Mouse (Mus musculus) midbrain, embryonic 12.5 days (tissue): ENCODE results near the gene Insm2. TPM values are rescaled to one million over a fixed set of nuclear protein-coding genes. Genes with fewer than 3 reads are reported as not detected.
"Not testable (repeated sequence)": the region's sequence is repeated elsewhere in the genome, so short reads cannot be mapped to it uniquely, and the experiment has no call there.

Experiments
- ATAC-seq: fragments of 200-750 bp; cut with Nextera tagmentation; 2 replicates; pipeline ENCODE4 v1.8.0; 2017; ENCODE audit warnings: low read depth, moderate TSS enrichment, moderate library complexity; ENCODE audit not compliant: low FRiP score
- H3K27ac ChIP-seq: fragments of 300-500 bp; sonication (generic); replicated peaks from 2 replicates; pipeline ENCODE4 v1.5.1; 2016; ENCODE audit warnings: mild to moderate bottlenecking
- H3K27me3 ChIP-seq: fragments of 300-500 bp; sonication (generic); 2 replicates; pipeline ENCODE4 v1.6.1; 2016; ENCODE audit warnings: mild to moderate bottlenecking
- H3K36me3 ChIP-seq: fragments of 300-500 bp; sonication (generic); 2 replicates; pipeline ENCODE4 v1.6.1; 2016
- H3K4me1 ChIP-seq: fragments of 300-500 bp; sonication (generic); 2 replicates; pipeline ENCODE4 v1.6.1; 2016
- H3K4me2 ChIP-seq: fragments of 300-500 bp; sonication (generic); replicated peaks from 2 replicates; pipeline ENCODE4 v1.6.1; 2016; ENCODE audit warnings: mild to moderate bottlenecking, moderate library complexity
- H3K4me3 ChIP-seq: fragments of 300-500 bp; sonication (generic); 2 replicates; pipeline ENCODE4 v1.5.1; 2016; ENCODE audit warnings: mild to moderate bottlenecking
- H3K9ac ChIP-seq: fragments of 300-500 bp; sonication (generic); replicated peaks from 2 replicates; pipeline ENCODE4 v1.6.1; 2016; ENCODE audit warnings: mild to moderate bottlenecking, moderate library complexity
- H3K9me3 ChIP-seq: fragments of 300-500 bp; sonication (generic); 2 replicates; pipeline ENCODE4 v1.6.1; 2016; ENCODE audit warnings: mild to moderate bottlenecking
- WGBS: fragments of 180-500 bp; shearing (Covaris S2); methylation state at CpG from one replicate; pipeline ENCODE4 v1.1.7; 2016; 5-methylcytosine and 5-hydroxymethylcytosine counted together
- polyA plus RNA-seq: library from polyadenylated mRNA; unstranded; fragments of >200 nt; fragmentation: Nextera tagmentation; extraction: Ambion mirVana; gene quantifications from 2 replicates; pipeline ENCODE4 v1.2.1, GENCODE M21; 2016

Insm2 gene
- polyA plus RNA-seq, 1 experiment from 2014 or later = 0.34 TPM

- no peak overlapping the region for H3K4me2 ChIP-seq
- H3K4me1 ChIP-seq = peaks cover 7% of the 10 kb centered on the region
- no peaks in the 10 kb centered on the region for H3K9me3 ChIP-seq
- no peak overlapping the region for H3K4me3 ChIP-seq
- H3K36me3 ChIP-seq = no peaks in the 10 kb centered on the region
- no peak overlapping the region for H3K9ac ChIP-seq
- H3K27me3 ChIP-seq = no peaks in the 10 kb centered on the region
- no peak for ATAC-seq
- no peak overlapping the region for H3K27ac ChIP-seq
- 78% methylated on average over 6 of the region's 6 CpGs for WGBS
Measured at GRCm38 (mm10) chr12:55569676-55570075, 29.6 kb upstream of the Insm2 start.

- H3K4me2 ChIP-seq = no peak overlapping the region
- H3K9me3 ChIP-seq = no peaks in the 10 kb centered on the region
- no peak overlapping the region for H3K4me3 ChIP-seq
- no peak for ATAC-seq
- H3K4me1 ChIP-seq = peaks cover 7% of the 10 kb centered on the region
- no peaks in the 10 kb centered on the region for H3K27me3 ChIP-seq
- H3K27ac ChIP-seq = no peak overlapping the region
- 90% methylated on average over 9 of the region's 9 CpGs for WGBS
- H3K36me3 ChIP-seq = no peaks in the 10 kb centered on the region
- no peak overlapping the region for H3K9ac ChIP-seq
Measured at GRCm38 (mm10) chr12:55570646-55571045, 28.6 kb upstream of the Insm2 start.

- no peak overlapping the region for H3K9ac ChIP-seq
- H3K4me3 ChIP-seq = no peak overlapping the region
- ATAC-seq = no peak
- no peaks in the 10 kb centered on the region for H3K9me3 ChIP-seq
- no peaks in the 10 kb centered on the region for H3K27me3 ChIP-seq
- H3K27ac ChIP-seq = no peak overlapping the region
- no peak overlapping the region for H3K4me2 ChIP-seq
- H3K4me1 ChIP-seq = peaks cover 7% of the 10 kb centered on the region
- H3K36me3 ChIP-seq = no peaks in the 10 kb centered on the region
- 64% methylated on average over 10 of the region's 11 CpGs for WGBS
Measured at GRCm38 (mm10) chr12:55571181-55571580, 28.0 kb upstream of the Insm2 start.

GRCm38 (mm10) chr12:55571661-55572060 is 27.6 kb upstream of the Insm2 start:
- Histone ChIP-seq H3K4me3 (no peak overlapping the region), H3K9ac (no peak overlapping the region), H3K36me3 (no peaks in the 10 kb centered on the region), H3K9me3 (no peaks in the 10 kb centered on the region), H3K4me1 (peaks cover 7% of the 10 kb centered on the region), H3K27me3 (no peaks in the 10 kb centered on the region), H3K4me2 (no peak overlapping the region), H3K27ac (no peak overlapping the region)
- no peak for ATAC-seq
- WGBS = 84% methylated on average over 10 of the region's 10 CpGs

GRCm38 (mm10) chr12:55573089-55573488 is 26.1 kb upstream of the Insm2 start:
- Histone ChIP-seq H3K4me3 (no peak overlapping the region), H3K4me2 (no peak overlapping the region), H3K9me3 (no peaks in the 10 kb centered on the region), H3K27ac (no peak overlapping the region), H3K9ac (no peak overlapping the region), H3K4me1 (peaks cover 7% of the 10 kb centered on the region), H3K36me3 (no peaks in the 10 kb centered on the region), H3K27me3 (no peaks in the 10 kb centered on the region)
- ATAC-seq = no peak

GRCm38 (mm10) chr12:55573794-55574193 is 25.4 kb upstream of the Insm2 start:
- Histone ChIP-seq H3K4me2 (no peak overlapping the region), H3K4me1 (peaks cover 7% of the 10 kb centered on the region), H3K27me3 (no peaks in the 10 kb centered on the region), H3K9ac (no peak overlapping the region), H3K27ac (no peak overlapping the region), H3K36me3 (no peaks in the 10 kb centered on the region), H3K4me3 (no peak overlapping the region), H3K9me3 (no peaks in the 10 kb centered on the region)
- 3% methylated on average over 6 of the region's 6 CpGs for WGBS
- peak; percentile 79; the same call in 1 of the 2 replicates for ATAC-seq

GRCm38 (mm10) chr12:55586936-55587335 is 12.3 kb upstream of the Insm2 start:
- not testable (repeated sequence) for H3K9ac ChIP-seq, H3K9me3 ChIP-seq, H3K4me1 ChIP-seq, H3K4me2 ChIP-seq, H3K27ac ChIP-seq, H3K27me3 ChIP-seq, H3K4me3 ChIP-seq, ATAC-seq, H3K36me3 ChIP-seq
- 46% methylated on average over 9 of the region's 9 CpGs for WGBS

- Histone ChIP-seq H3K27ac (no peak overlapping the region), H3K36me3 (no peaks in the 10 kb centered on the region), H3K4me1 (peaks cover 24% of the 10 kb centered on the region), H3K4me3 (peak overlapping the region; percentile 54), H3K27me3 (peaks cover 62% of the 10 kb centered on the region), H3K9me3 (no peaks in the 10 kb centered on the region), H3K4me2 (peak overlapping the region; percentile 91), H3K9ac (no peak overlapping the region)
- WGBS = 4% methylated on average over 7 of the region's 7 CpGs
- ATAC-seq = peak; percentile 8; the same call in 1 of the 2 replicates
Measured at GRCm38 (mm10) chr12:55598537-55598886, 715 bp upstream of the Insm2 start.

- no peaks in the 10 kb centered on the region for H3K9me3 ChIP-seq
- no peak overlapping the region for H3K27ac ChIP-seq
- peak overlapping the region; percentile 28; the same call in 1 of the 2 replicates for H3K9ac ChIP-seq
- H3K4me3 ChIP-seq = peak overlapping the region; percentile 54
- no peaks in the 10 kb centered on the region for H3K36me3 ChIP-seq
- H3K27me3 ChIP-seq = peaks cover 59% of the 10 kb centered on the region
- under 1% methylated on average over 109 of the region's 109 CpGs for WGBS
- peaks cover 24% of the 10 kb centered on the region for H3K4me1 ChIP-seq
- peak overlapping the region; percentile 91 for H3K4me2 ChIP-seq
- peak; percentile 53 for ATAC-seq
Measured at GRCm38 (mm10) chr12:55599639-55600502, 644 bp downstream of the Insm2 start.

- peak overlapping the region; percentile 54 for H3K4me3 ChIP-seq
- H3K27me3 ChIP-seq = peaks cover 59% of the 10 kb centered on the region
- H3K9me3 ChIP-seq = no peaks in the 10 kb centered on the region
- H3K4me2 ChIP-seq = peak overlapping the region; percentile 91
- H3K4me1 ChIP-seq = peaks cover 28% of the 10 kb centered on the region
- ATAC-seq = peak; percentile 35; the same call in 1 of the 2 replicates
- no peak overlapping the region for H3K9ac ChIP-seq
- no peak overlapping the region for H3K27ac ChIP-seq
- 2% methylated on average over 42 of the region's 42 CpGs for WGBS
- no peaks in the 10 kb centered on the region for H3K36me3 ChIP-seq
Measured at GRCm38 (mm10) chr12:55600503-55600994, 1.3 kb downstream of the Insm2 start.

- WGBS = 84% methylated on average over 3 of the region's 3 CpGs
- no peak overlapping the region for H3K4me3 ChIP-seq
- H3K27ac ChIP-seq = no peak overlapping the region
- H3K9me3 ChIP-seq = no peaks in the 10 kb centered on the region
- no peak overlapping the region for H3K4me2 ChIP-seq
- peaks cover 23% of the 10 kb centered on the region for H3K27me3 ChIP-seq
- H3K9ac ChIP-seq = no peak overlapping the region
- ATAC-seq = no peak
- H3K36me3 ChIP-seq = no peaks in the 10 kb centered on the region
- peaks cover 20% of the 10 kb centered on the region for H3K4me1 ChIP-seq
Measured at GRCm38 (mm10) chr12:55604411-55604810, 5.2 kb downstream of the Insm2 start.

- WGBS = 28% methylated on average over 4 of the region's 4 CpGs
- H3K4me3 ChIP-seq = no peak overlapping the region
- no peaks in the 10 kb centered on the region for H3K27me3 ChIP-seq
- H3K36me3 ChIP-seq = no peaks in the 10 kb centered on the region
- H3K9me3 ChIP-seq = no peaks in the 10 kb centered on the region
- peaks cover 7% of the 10 kb centered on the region; the same call in 1 of the 2 replicates for H3K4me1 ChIP-seq
- peak; percentile 62; the same call in 1 of the 2 replicates for ATAC-seq
- H3K27ac ChIP-seq = no peak overlapping the region
- H3K9ac ChIP-seq = no peak overlapping the region
- H3K4me2 ChIP-seq = no peak overlapping the region
Measured at GRCm38 (mm10) chr12:55607902-55608301, 8.7 kb downstream of the Insm2 start.
